Mouse (Mus musculus): ENCODE data around the gene Wt1.

Gene Wt1

GRCm38 (mm10) chr2:105185768-105186529 lies 59.6 kb downstream of the Wt1 start:
- no peak for DNase-seq

- no peak for DNase-seq
Observed at GRCm38 (mm10) chr2:105186591-105186990, 60.3 kb downstream of the Wt1 start.

GRCm38 (mm10) chr2:105188182-105188581 lies 61.9 kb downstream of the Wt1 start:
- no peak for DNase-seq

GRCm38 (mm10) chr2:105189352-105189751 lies 63.0 kb downstream of the Wt1 start:
- no peak for DNase-seq

- no peak for DNase-seq
Observed at GRCm38 (mm10) chr2:105200152-105200551, 73.8 kb downstream of the Wt1 start.

GRCm38 (mm10) chr2:105206563-105207174 lies 80.3 kb downstream of the Wt1 start:
- no peak for DNase-seq

- no peak for DNase-seq
Observed at GRCm38 (mm10) chr2:105212839-105213238, 86.5 kb downstream of the Wt1 start.

- no peak for DNase-seq
Observed at GRCm38 (mm10) chr2:105215914-105216313, 89.6 kb downstream of the Wt1 start.

- no peak for DNase-seq
Observed at GRCm38 (mm10) chr2:105219229-105219628, 92.9 kb downstream of the Wt1 start.

GRCm38 (mm10) chr2:105219664-105220063 lies 93.3 kb downstream of the Wt1 start:
- DNase-seq = no peak

GRCm38 (mm10) chr2:105220738-105221303 lies 94.5 kb downstream of the Wt1 start:
- DNase-seq = no peak

All from cerebellum, postnatal 25 days (tissue).